Mouse (Mus musculus) lung, adult 18-20 months (tissue): ENCODE results near the gene Galr3.
"Not testable (repeated sequence)": the region's sequence is repeated elsewhere in the genome, so short reads cannot be mapped to it uniquely, and the experiment has no call there.

ENCODE experiments used
- DNase-seq, 2 experiments: peaks; one replicate each; pipeline ENCODE4 v3.0.0; 2022; ENCODE audit warnings: mixed read lengths in 2 of 2

Galr3 gene

DNA sequence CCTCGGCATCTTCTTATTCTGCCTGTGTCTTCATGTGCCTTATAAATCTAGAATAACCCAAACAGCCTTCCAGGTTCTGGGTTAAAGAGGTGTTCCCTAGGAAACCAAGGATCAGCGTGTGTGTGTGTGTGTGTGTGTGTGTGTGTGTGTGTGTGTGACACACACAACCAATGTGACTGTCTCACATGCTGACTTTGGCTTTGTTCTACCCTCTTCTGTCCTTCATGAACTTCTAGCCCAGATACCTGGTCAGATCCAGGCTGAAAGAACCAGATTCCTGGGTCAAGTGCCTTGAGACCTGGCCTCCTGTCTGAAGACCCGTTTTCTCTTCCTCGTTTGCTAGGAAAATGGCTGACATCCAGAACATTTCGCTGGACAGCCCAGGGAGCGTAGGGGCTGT lies at the start of gene Galr3:
Gene Galr3, plus strand, starts transcription at position 301 of the 400 bp plus-strand sequence.
- DNase-seq: no peak

DNA sequence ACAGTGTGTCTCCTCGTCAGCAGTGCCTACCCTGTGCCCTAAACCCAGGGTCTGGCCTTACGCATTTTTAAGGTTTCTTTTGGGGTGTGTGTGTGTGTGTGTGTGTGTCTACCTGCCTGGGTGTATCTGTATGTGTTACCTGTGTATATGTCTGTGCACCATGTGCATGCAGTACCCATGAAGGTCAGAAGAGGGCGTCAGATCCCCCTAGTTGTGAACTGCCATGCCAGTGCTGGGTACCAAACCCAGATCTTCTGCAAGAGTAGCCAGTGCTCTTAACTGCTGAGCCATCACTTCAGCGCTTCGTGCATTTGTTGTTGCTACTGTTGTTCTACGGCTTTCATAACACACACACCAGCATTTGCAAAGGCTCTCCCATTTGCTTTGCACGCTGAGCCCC lies 49.5 kb upstream of the Galr3 start:
- no peak for DNase-seq

DNA sequence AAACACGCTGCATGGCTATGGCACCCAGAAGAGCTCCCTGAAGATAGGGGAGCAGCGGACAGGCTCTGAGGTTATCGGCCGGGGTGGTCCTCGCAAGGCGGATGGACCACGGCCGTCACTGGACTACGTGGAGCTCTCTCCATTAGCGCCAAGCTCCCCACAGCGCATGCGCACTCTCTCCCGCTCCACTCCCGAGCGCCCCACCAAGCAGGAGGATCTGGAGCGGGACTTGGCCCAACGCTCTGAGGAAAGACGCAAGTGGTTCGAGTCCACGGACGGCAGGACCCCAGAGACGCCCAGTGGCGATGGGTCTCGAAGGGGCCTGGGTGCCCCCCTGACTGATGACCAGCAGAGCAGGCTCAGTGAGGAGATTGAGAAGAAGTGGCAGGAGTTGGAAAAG lies 48.8 kb upstream of the Galr3 start:
- no peak for DNase-seq

DNA sequence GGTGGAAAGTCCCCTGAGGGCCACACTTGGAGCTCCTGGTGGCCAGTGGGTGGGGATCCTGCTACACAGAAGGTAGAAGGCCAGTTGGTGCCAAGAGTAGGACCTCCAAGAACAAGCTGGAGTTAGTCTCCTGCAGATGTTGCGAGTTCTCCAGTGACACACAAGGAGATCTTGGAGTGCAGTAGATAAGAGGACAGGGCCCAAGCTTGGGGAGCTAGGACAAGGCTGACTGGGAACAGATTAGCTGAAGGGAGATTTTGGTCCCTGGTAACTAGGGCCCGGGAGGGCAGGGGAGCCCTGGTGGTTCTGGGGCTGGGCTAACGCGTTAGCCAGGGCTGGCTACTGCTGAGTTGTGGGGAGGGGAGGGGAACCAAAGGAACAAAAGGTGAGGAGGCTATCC lies 45.8 kb upstream of the Galr3 start:
- no peak for DNase-seq

DNA sequence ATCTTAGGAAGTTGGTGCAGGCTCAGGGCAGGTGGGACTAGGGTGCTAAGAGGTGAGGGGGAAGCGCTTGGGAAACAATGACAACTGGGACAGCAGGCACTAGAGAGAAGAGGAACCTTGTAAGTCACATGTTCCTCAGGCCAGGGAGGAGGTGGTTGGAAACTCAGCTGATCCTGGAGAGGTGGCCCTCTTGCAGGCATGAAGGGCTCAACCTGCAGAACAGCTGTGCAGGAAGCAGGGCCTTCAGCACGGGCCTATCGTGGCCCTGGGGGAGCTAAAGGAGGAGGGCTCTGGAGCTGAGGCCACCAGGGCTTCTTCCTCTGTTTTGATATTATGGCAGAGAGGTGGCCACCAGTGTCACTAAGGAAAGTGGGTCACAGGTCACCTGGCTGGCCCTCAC lies 45.0 kb upstream of the Galr3 start:
- DNase-seq: peak; percentile 36 to 37

DNA sequence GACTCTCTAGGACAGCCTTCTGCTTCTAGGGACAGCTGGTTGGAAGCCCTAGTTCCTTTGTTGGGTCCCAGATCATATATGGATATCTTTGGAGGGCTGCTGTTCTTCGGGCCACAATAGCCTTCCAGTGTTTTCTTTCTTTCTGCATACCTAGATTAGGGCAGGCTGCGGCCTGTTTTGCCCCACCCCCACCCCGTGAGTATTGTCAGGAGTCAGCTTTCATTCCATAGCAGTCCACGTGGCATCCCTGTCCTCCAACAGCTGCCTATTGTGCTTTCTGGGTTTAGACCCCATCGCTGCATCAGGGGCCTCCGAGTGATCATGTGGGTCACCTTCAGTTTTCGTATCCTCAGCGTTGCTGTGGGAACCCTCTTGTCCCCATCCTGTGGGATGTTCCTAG lies 43.3 kb upstream of the Galr3 start:
- no peak for DNase-seq

DNA sequence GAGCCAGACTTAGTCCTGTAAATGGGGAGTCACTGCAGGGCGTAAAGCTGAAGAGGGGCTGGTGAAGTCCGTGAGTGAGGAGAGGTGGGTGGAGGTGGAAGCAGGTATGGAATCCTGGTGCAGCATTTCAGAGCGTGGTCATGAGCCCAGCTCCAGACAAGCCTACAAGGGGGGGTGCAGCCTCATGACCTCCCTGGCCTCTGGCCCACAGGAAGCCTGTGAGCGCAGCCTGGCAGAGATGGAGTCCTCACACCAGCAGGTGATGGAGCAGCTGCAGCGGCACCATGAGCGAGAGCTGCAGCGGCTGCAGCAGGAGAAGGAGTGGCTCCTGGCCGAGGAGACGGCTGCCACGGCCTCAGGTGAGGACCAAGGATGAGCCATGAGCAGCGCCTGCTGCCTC lies 42.1 kb upstream of the Galr3 start:
- DNase-seq: no peak

DNA sequence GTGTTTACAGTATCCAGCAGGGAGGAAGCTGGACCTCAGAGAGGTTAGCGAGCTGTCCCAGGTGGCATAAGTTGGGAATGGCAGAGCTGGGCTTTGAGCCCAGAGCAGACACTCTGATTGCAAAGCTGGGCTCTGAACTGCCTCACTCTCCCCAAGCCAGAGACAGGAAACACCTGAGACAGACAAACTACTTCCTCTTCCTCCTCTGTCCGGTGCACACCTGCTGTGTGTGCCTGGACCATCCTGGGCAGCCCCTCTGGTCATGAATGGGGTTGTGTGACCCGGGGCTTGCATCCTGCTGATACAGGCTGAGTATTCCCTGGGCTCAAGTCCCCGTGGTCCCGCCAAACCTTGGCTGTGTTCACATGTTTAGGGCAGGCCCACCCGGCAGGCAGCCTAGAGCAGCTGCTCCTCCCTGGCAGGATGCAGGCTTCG lies 41.3 kb upstream of the Galr3 start:
- no peak for DNase-seq

DNA sequence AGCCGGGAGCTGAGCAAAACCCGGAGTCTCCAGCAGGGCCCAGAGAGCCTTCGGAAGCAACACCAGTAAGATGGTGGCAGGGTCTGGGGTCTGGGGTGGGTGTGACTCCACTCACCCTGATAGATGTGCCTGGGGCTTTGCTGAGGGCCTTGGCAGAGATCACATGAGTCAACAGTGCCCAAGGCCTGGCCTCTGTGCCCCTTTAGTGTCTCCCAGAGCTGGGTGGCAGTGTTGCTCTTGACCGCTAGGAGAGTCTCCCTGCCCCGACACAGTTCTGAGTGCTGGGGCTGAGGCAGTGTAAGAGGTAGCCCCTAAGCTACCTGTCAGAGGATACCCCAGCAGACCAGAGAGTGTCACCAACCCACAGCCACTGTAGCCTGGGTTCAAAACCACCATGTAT lies 40.1 kb upstream of the Galr3 start:
- no peak for DNase-seq

DNA sequence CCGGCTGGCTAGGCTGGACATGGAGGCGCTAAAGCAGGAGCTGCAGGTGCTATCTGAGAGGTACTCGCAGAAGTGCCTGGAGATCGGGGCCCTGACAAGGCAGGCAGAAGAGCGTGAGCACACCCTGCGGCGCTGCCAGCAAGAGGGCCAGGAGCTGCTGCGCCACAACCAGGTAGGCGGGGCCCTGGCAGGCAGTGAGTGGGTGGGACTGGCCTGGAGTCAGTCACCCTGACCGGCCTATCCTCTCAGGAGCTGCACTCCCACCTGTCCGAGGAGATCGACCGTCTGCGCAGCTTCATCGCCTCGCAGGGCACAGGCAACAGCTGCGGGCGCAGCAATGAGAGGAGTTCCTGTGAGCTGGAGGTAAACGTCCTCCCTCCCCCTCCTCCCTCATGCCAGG lies 39.6 kb upstream of the Galr3 start:
- peak; percentile 56 to 78 for DNase-seq

DNA sequence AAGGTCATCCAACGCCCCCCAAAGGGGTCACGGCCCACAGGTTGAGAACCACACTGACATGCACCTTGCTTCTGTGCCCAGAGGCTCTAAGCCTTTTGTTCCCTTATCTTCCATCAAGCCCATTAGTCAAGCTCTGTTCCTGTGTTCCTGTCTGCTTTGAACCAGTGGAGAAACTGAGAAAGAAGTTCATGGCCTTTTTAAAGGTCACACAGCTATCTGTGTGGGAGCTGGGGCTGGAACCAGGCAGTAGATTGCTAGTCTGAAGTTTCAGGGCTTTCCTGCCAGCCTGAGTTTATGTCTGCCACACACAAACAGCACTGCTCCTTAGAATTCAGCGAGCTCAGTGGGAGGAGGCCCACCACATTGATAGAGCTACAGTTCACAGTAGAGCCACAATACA lies 38.6 kb upstream of the Galr3 start:
- DNase-seq: no peak

DNA sequence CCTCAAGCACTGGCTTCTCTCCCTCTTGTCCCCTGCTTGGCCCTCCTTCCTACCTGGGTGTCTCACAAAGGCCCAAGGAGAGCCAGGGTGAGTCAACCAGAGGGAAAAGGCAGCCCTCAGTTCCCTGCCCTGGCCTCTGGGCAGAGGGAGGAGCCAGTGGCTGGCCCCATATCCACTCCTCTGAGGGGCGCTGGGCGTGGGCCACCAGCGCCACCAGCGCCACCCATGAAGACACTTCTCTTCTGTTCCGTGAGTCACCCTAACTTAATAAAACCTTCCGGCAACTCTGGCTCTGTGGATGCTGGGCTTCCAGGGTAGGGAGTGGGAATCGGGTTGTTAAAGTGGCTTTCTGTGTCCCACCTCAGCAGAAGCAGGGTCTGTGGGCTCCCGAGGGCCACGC lies 36.1 kb upstream of the Galr3 start:
- DNase-seq: no peak

DNA sequence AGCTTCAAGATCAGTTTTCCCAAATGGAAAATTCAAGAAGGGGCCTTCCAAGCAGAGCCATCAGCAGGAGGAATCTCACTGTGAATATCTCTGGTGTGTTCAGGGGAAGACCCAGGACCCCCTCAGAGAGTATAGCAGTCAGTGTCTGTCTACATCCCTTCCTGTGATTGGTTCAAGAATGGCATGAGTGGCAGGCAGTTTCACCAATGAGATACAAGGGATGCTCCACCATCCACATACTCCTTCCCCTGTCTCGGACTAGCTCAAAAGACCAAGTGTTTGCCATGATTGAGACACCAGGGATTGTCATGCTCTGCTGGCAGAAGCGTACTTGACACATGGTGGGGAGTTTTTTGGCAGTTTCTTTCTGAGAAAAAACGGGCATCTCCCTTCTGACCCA lies 35.0 kb upstream of the Galr3 start:
- DNase-seq: no peak

DNA sequence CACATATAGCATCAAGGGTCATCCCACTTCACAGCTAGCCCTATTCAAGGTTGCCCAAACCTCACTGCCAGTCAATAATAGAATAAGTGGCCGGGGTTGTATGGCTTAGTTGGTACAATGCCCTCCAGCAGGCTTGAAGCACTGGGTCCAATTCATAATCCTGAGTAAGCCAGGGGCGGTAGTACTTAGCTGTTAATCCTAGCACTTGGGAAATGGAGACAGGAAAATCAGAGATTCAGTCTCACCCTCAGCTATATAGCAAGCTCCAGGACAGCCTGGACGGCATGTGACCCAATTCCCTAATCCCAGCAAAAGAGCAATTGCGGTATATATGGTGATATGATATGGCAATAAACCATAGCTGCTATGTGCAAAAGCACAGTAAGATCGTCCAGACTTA lies 34.6 kb upstream of the Galr3 start:
- DNase-seq: no peak

DNA sequence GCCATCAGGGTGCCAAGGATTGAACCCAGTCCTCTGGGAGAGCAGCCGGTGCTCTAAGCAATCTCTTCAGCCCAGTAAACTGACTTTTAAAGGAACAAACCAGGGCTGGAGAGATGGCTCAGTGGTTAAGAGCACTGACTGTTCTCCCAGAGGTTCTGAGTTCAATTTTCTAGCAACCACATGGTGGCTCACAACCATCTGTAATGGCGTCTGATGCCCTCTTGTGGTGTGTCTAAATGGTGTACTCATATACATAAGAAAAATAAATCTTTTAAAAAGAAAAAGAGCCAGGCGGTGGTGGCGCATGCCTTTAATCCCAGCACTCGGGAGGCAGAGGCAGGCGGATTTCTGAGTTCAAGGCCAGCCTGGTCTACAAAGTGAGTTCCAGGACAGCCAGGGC lies 33.8 kb upstream of the Galr3 start:
- DNase-seq: not testable (repeated sequence)

DNA sequence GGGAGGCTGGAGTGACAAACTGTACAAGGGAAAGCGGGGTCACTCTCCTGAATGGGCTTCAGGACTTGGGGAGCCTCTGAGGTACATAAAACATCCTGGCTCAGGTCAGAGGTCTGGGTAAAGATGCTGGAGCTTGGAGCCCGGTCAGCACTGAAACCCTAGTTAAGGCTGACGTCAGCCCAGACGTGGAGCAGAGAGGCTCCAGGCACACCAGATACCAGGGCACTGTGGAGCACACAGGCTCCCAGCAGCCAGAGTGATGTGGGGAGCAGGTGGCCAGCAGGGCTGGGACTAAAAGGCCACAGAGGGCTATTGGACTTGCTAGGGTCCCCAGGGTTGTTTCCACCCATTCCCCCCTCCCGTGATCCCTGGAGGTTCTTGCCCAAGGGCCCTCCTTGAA lies 32.0 kb upstream of the Galr3 start:
- no peak for DNase-seq

DNA sequence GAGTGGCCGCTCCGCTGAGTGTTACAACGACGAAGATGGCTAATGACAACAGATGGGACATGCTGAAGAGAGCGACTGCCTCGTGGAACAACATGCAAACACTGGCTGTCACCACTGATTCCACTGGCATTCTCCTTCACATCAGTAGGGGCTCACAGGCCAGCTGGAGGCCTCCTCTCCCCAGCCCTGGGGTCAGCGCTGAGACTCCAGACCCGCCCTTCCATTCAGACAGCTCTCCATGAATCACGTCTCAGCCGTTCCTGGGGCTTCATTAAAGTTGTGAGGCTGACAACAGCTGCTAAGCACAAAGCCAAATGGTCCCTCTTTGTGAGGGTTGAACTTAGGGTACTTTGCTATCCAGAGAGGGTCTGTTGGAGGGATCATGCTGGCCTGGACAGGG lies 30.1 kb upstream of the Galr3 start:
- DNase-seq: no peak

DNA sequence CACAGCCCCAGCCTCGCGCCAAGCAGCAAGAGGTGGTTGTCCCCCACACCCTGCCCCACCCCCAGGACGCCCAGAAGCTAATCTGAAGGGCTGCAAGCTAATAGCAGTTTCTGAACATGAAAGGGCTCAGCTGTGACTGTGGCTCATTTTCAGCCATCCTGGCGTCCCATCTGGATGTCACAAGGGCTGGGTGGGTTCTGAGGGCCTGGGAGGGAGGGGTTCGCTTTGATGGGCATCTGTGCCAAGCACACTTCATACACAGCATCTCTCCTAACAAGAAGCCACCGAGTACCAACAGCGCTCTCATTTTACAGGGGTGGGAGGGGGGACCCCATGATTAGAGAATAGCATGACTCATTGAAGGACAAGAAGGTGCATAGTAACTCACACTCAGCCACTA lies 28.3 kb upstream of the Galr3 start:
- no peak for DNase-seq

DNA sequence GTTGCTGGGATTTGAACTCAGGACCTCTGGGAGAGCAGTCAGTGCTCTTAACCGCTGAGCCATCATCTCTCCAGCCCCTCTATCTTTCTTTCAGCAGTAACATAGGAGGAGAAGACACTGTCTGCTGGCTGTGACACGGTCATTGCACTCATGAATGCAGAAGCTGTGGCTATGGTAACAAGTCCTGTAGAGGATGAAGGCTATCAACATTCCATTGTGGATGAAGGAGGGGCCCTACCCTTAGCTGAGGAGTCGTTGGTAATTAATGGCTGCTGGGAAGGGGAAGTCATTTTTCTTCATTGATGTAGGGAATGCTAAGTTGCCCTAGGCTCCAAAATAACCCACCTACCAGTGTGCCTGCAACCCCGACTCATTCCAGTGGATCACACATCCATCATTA lies 23.5 kb upstream of the Galr3 start:
- DNase-seq: no peak

DNA sequence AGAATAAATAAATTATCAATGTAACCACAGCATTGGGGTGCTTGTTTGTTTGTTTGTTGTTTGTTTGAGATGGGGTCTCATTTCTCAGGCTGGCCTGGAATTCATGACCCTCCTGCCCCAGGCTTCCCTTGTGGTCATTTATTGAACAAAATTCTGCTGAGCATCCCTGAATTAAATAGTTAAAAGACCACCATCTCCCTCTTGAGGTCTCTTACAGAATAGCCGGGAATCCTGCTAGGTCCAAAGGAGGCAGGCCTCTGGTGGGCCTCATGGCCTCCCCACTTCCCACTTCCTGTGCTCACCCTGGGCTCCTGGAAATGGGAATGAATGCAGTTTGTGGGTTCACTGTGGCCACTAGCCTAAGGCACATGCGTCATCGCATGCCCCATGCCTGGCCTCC lies 22.8 kb upstream of the Galr3 start:
- no peak for DNase-seq

DNA sequence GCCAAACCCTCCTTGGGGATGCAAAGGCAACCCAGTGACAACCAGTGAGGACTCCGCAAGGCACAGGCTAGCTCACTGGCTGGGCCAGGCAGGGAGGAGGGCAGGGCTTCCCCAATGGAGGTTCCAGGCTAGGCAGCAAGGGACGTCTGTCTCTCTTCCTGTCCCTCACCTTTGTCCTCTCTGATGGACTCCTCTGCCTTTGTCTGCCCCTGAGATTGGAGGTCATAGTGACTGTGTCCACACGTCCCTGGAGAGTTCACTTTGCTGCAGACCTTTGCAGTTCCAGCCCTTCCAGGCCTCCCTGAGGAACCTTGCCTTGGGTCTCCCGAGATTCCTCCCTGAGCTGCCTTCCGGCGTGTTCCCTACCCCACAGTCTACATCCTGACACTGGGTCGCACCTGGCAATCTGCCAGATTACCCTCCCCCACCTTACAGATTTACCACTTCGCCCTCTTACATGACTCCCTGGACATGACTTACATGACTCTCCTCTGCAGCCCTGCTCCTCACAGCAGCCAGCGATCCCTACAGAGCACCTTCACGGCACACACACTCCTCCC lies 18.9 kb upstream of the Galr3 start:
- DNase-seq: no peak

DNA sequence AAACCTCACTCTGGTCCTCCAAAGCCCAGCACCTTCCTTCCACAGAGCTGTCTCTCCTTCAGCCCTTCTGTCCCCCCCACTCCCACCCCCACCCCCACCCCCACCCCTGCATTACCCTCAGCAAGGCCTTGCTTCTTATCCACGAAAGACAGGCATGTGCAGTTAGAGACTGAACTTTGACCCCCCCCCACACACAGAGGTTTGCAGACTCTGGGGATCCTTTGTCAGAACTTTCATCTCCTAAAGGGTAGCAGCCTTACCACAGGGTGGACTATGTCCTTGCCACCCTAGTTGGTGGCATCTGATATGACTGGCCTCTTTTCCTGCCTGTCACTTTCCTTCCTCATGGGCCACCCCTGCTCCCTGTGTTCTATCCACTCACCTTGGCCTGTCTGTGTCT lies 18.3 kb upstream of the Galr3 start:
- DNase-seq: no peak

DNA sequence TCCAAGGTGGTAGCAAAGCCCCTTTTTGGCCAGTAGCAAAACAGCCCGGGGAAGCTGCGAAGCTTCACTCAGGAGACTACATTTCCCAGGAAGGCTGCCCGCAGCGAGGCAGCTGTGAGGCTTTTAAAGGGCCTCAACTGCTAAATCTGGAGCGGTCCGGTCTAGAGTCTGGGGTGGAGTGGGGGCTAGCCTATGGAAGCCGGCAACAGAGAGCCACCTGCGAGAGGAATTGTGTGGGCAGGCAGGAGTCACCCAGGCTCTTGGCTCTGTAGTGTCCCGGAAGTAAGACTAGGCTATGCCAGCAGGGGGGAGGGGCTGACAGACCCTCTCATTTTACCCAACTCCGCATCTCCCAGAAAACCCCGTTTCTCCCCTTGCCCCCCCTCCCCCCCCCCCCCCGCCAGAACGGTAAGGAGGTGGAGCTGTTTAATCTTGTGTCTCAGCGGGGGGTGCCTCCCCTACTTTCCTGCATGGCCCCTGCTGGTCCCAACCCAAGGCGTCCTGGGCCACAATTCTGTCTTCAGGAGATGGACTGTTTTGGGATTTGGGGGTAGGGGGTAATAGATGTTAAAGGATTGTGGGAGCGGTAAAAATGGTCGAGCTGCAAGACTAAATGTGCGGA lies 15.9 kb upstream of the Galr3 start:
- no peak for DNase-seq

DNA sequence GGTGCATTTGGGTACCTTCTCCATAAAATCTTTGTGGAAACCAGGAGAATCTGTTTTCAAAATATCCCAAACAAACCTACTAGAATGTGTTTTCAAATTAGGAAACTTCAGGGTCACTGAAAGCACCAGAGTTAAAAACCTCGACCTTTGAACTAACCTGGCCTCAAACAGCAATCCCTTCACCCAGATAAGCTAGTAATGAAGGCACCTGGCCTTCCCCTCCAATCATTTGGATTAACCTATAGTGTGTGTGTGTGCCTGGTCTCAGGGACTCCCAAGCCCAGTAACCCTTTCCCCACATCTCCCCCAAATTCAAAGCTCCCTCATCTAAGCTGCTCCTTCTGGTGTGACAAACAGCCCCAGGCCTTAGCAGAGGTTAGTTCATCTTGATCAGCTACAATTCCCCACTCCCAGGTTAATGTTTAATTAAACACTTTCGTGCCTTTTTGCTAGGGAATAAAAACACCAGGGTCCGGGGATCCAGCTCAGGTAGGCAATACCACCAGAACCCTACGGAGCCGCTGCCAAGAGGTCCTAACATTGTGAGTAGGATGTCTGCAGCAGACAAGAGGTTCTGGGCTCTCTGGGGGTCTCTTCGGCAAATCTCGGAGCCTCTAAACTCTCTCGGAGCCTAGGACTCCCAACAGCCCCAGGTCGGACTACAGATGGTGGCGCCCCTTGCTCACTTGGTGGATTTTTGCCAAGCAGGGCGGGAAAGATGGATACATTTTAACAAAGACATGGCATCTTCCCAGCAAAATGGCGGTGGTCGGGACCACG lies 15.0 kb upstream of the Galr3 start:
- no peak for DNase-seq
